Mouse (Mus musculus) kidney, adult 2 months (tissue): Measurements from ENCODE around the gene Cdsn. TPM values are rescaled to one million over a fixed set of nuclear protein-coding genes. Genes with fewer than 3 reads are reported as not detected.

Source experiments
- DNase-seq: peaks from one replicate; pipeline ENCODE4 v3.0.0; 2021
- H3K27ac ChIP-seq: fragments of 200-500 bp; 2 replicates; pipeline ENCODE4 v1.5.1; 2012; ENCODE audit warnings: low read depth, low read length, control low read depth, inconsistent platforms; ENCODE audit not compliant: insufficient read depth
- H3K27me3 ChIP-seq: fragments of 200-500 bp; replicated peaks from 2 replicates; pipeline ENCODE4 v1.6.1; 2012; ENCODE audit warnings: mild to moderate bottlenecking, moderate library complexity, low read length, inconsistent platforms; ENCODE audit not compliant: control insufficient read depth, insufficient read depth
- H3K36me3 ChIP-seq: fragments of 200-500 bp; 2 replicates; pipeline ENCODE4 v1.6.1; 2012; ENCODE audit warnings: mild to moderate bottlenecking, moderate library complexity, low read length, inconsistent platforms; ENCODE audit not compliant: control insufficient read depth, insufficient read depth
- H3K4me1 ChIP-seq: fragments of 200-500 bp; 2 replicates; pipeline ENCODE4 v1.6.1; 2011; ENCODE audit warnings: low read length; ENCODE audit not compliant: control insufficient read depth, insufficient read depth
- H3K4me3 ChIP-seq: fragments of 200-500 bp; 2 replicates; pipeline ENCODE4 v1.5.1; 2011; ENCODE audit warnings: mild to moderate bottlenecking, low read depth, low read length, control low read depth; ENCODE audit not compliant: insufficient read depth
- CTCF ChIP-seq: fragments of 200-500 bp; conservative IDR thresholded peaks from 2 replicates; pipeline ENCODE4 v1.5.1; 2011; ENCODE audit warnings: low read depth, mild to moderate bottlenecking, control low read depth, low read length, moderate library complexity, mixed read lengths; ENCODE audit not compliant: insufficient read depth, insufficient read length
- POLR2A ChIP-seq: fragments of 200-500 bp; IDR thresholded peaks from one replicate; pipeline ENCODE4 v1.6.1; 2011; ENCODE audit warnings: low read depth, low read length, control low read depth
- WGBS: fragments of 180-500 bp; shearing (Covaris S2); methylation state at CpG from one replicate; pipeline ENCODE4 v1.1.7; 2018; 5-methylcytosine and 5-hydroxymethylcytosine counted together
- polyA plus RNA-seq: library from polyadenylated mRNA; depleted of rRNA; stranded (reverse); fragments of >200 nt; gene quantifications from 2 replicates; pipeline ENCODE4 v1.2.3, GENCODE M21; 2012

The Cdsn gene
- polyA plus RNA-seq, 1 experiment, result 0.67 TPM

DNA sequence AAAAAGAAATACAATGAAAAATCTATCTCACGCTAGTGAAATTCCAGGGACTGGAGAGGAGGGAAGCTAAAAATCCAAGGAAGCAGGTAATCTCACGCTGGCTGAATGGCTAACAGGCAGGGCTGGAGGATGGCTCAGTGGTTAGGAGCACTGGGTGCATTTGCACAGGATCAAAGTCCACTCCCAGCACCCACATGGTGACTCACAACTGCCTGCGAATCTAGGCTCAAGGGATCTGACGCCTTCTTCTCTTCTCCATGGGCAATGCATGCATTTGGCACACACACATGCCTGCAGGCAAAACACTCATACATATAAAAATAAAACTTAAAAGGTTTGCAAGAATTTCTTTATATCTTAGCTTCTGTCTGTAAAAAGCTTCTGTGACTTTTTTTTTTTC, 14.5 kb upstream of the Cdsn start:
- WGBS, result 78% methylated on average over 4 of the region's 4 CpGs
- H3K4me3 ChIP-seq, result no peak overlapping the region
- no peaks in the 10 kb centered on the region for H3K27me3 ChIP-seq
- TF ChIP-seq POLR2A, result no peak
- TF ChIP-seq CTCF, result no peak
- H3K36me3 ChIP-seq, result no peaks in the 10 kb centered on the region
- H3K27ac ChIP-seq, result no peak overlapping the region
- DNase-seq, result no peak
- H3K4me1 ChIP-seq, result no peaks in the 10 kb centered on the region

DNA sequence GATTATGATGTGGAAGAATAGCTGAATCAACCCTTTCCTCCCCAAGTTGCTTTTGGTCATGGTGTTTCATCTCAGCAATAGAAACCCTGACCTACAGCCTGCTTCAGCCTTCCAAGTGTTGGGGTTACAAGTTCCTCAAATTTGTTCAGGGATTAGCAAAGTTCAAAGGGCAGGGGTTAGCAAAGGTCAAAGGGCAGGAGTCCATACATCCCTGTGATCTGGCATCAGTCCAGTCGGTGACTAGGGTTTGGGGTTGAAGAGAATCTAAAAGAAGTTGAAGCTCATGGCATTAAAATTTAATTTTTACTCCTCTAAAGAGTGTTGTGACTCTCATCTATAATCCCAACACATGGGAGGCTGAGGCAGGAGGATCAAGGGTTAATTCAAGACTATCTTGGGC, 13.5 kb upstream of the Cdsn start:
- no peaks in the 10 kb centered on the region for H3K36me3 ChIP-seq
- no peak for DNase-seq
- no peaks in the 10 kb centered on the region for H3K27me3 ChIP-seq
- no peak overlapping the region for H3K4me3 ChIP-seq
- H3K27ac ChIP-seq, result no peak overlapping the region
- 85% methylated on average over 1 of the region's 1 CpGs for WGBS
- no peaks in the 10 kb centered on the region for H3K4me1 ChIP-seq
- TF ChIP-seq CTCF (no peak), POLR2A (no peak)

- no peak overlapping the region for H3K4me3 ChIP-seq
- H3K27ac ChIP-seq, result no peak overlapping the region
- no peaks in the 10 kb centered on the region for H3K4me1 ChIP-seq
- no peak for DNase-seq
- H3K36me3 ChIP-seq, result no peaks in the 10 kb centered on the region
- WGBS, result 63% methylated on average over 10 of the region's 10 CpGs
- no peak for TF ChIP-seq POLR2A
- no peak for TF ChIP-seq CTCF
- no peaks in the 10 kb centered on the region for H3K27me3 ChIP-seq
Observed at GRCm38 (mm10) chr17:35539540-35539939, 12.4 kb upstream of the Cdsn start.

- WGBS, result 89% methylated on average over 15 of the region's 15 CpGs
Observed at GRCm38 (mm10) chr17:35542761-35543411, 9.0 kb upstream of the Cdsn start.

DNA sequence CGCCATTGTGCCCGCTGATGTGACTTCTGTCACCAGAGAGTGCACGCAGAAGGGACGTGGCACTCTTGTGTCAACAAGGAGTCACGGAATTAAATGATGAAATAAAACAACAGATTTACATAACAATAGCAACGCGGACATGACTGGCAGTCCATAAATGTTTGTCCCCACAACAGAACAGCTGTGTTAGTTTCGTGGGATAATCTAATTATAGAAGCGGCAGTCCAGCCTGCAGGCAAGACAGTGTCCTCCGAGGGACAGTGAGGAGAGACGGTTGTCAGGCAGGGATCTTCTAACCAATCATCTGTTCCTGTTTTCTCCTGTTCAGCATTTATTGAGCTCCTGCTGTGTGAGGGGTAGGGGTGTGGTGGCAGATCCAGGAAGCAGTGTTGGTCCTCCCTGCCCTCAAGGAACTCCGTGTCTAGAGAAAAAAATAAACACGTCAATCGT, 8.5 kb upstream of the Cdsn start:
- no peak overlapping the region for H3K27ac ChIP-seq
- no peaks in the 10 kb centered on the region for H3K36me3 ChIP-seq
- TF ChIP-seq CTCF (no peak), POLR2A (no peak)
- no peaks in the 10 kb centered on the region for H3K27me3 ChIP-seq
- no peak overlapping the region for H3K4me3 ChIP-seq
- WGBS, result 53% methylated on average over 14 of the region's 14 CpGs
- H3K4me1 ChIP-seq, result no peaks in the 10 kb centered on the region
- no peak for DNase-seq

More at GRCm38 (mm10) chr17:35542761-35543411, 9.0 kb upstream of the Cdsn start:
- Histone ChIP-seq H3K4me1 (no peaks in the 10 kb centered on the region), H3K27me3 (no peaks in the 10 kb centered on the region), H3K36me3 (no peaks in the 10 kb centered on the region), H3K4me3 (no peak overlapping the region), H3K27ac (no peak overlapping the region)
- DNase-seq, result no peak
- no peak for TF ChIP-seq CTCF
- no peak for TF ChIP-seq POLR2A

DNA sequence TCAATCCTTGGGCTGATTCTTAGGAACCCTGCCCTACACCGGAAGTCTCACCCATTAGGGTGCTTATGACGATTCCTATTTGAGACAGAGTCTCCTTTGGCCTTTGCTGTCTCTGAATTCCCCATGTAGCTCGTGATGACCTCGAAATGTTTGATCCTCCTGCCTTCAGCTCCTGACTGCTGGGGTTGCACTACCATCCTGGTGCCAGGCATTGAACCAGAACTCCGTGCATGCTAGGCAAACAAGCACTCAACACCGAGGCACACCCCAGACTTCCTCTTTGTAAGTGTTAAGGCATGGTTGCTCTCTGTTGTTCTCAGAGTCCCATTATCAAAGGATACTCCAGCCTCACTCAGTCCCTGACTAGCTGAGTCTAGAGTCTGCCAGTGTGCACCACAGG, 7.9 kb upstream of the Cdsn start:
- TF ChIP-seq CTCF (no peak), POLR2A (no peak)
- no peak overlapping the region for H3K4me3 ChIP-seq
- H3K27ac ChIP-seq, result no peak overlapping the region
- H3K36me3 ChIP-seq, result no peaks in the 10 kb centered on the region
- 64% methylated on average over 6 of the region's 6 CpGs for WGBS
- H3K27me3 ChIP-seq, result no peaks in the 10 kb centered on the region
- DNase-seq, result no peak
- no peaks in the 10 kb centered on the region for H3K4me1 ChIP-seq

DNA sequence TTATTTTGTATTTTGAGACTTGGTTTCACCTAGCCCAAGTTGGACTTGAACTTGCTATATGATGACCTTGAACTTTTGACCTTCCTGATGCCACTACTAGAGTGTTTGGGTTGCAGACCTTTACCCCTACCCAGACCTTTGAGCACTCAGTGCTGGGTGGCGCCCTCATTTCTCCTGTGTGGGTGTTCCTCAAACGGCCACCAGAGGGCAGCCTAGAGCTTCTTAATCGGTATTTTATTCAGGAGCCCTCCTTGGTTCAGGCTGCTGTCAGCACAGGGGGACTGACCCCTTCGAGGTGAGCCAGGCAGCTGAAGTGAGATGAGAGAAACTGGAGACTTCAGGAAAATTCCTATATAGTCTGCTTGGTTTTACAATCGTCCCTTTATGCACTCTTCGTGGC, 7.2 kb upstream of the Cdsn start:
- Histone ChIP-seq H3K27me3 (no peaks in the 10 kb centered on the region), H3K36me3 (no peaks in the 10 kb centered on the region), H3K4me3 (no peak overlapping the region), H3K4me1 (0 out of 2 replicates have a peak, but pooled peaks cover 4% of the 10 kb centered on the region), H3K27ac (no peak overlapping the region)
- no peak for TF ChIP-seq POLR2A
- TF ChIP-seq CTCF, result peak; percentile 66
- 34% methylated on average over 6 of the region's 6 CpGs for WGBS
- peak; percentile 59 for DNase-seq

- Histone ChIP-seq H3K27ac (no peak overlapping the region), H3K4me3 (no peak overlapping the region), H3K4me1 (0 out of 2 replicates have a peak, but pooled peaks cover 4% of the 10 kb centered on the region), H3K27me3 (no peaks in the 10 kb centered on the region), H3K36me3 (no peaks in the 10 kb centered on the region)
- TF ChIP-seq POLR2A, result no peak
- no peak for TF ChIP-seq CTCF
- whole genome bisulfite sequencing, result 57% methylated on average over 2 of the region's 2 CpGs
- no peak for DNase-seq
Observed at GRCm38 (mm10) chr17:35547465-35547864, 4.5 kb upstream of the Cdsn start.
